Mouse (Mus musculus) heart, adult 2 months (tissue): ENCODE measurements around the gene Mapk7.

Source experiments
- CTCF ChIP-seq: fragments of 200-600 bp; IDR thresholded peaks from 2 replicates; pipeline ENCODE4 v1.8.1; 2022; ENCODE audit warnings: antibody characterized with exemption, mild to moderate bottlenecking, moderate library complexity
- EP300 ChIP-seq: fragments of 200-500 bp; IDR thresholded peaks from 2 replicates; pipeline ENCODE4 v1.6.1; 2011; ENCODE audit warnings: low read depth, low read length, control low read depth; ENCODE audit not compliant: insufficient read depth
- POLR2A ChIP-seq: fragments of 200-500 bp; IDR thresholded peaks from 2 replicates; pipeline ENCODE4 v1.6.1; 2011; ENCODE audit warnings: mild to moderate bottlenecking, low read depth, low read length, control low read depth; ENCODE audit not compliant: insufficient read depth

DNA sequence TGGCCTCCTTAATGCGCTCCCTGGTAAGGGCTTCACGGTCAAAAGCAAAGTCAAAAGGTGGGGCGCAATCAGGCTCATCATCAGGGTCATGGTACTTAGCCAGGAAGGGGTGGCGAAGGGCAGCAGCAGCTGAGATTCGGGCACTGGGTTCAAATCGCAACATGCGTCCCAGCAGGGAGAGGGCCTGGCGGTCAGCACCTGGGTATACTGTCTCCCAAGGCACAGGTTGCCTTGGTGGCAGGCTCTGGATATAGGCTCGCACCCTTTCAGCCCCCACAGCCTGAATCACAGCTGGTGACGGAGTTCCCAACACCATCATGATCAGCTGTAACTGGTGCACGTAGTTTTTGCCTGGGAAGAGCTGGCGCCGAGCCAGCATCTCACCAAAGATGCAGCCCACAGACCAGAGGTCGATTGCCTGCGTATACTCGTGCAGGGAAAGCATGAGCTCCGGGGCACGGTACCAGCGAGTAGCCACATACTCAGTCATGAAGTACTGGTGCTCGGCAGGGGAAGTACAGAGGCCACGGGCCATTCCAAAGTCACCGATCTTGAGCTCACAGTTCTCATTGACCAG lies 3.2 kb downstream of the Mapk7 start:
- TF ChIP-seq CTCF (no peak), POLR2A (no peak), EP300 (no peak)
